Mouse (Mus musculus): ENCODE measurements around the gene Tyr. TPM values are rescaled to one million over a fixed set of nuclear protein-coding genes. Genes with fewer than 3 reads are reported as not detected.
A peak's percentile ranks its signal among the peaks of the same experiment; 100 is the strongest.
"Not testable (repeated sequence)": the region's sequence is repeated elsewhere in the genome, so short reads cannot be mapped to it uniquely, and the experiment has no call there.

Gene Tyr
- total RNA-seq (2014; rRNA removed), result not detected in 2 replicates
- not detected in 2 replicates for polyA plus RNA-seq (2012; rRNA removed)

GRCm38 (mm10) chr7:87493412-87493811 is at the start of gene Tyr:
Tyr (minus strand) TSS chr7:87493512.
- no peak for DNase-seq (ENCODE audit: extremely low read depth, low read depth, low spot score)
- H3K27ac ChIP-seq (replicated peaks; ENCODE audit: insufficient read depth, low read depth, low read length), result no peak within 1 kb of the TSS
- no peak within 1 kb of the TSS for H3K4me3 ChIP-seq (ENCODE audit: insufficient read depth, low read depth, low read length)
- H3K27me3 ChIP-seq (ENCODE audit: control insufficient read depth, insufficient read depth, low read length), result no peaks in the 10 kb centered on the region
- no peaks in the 10 kb centered on the region; the same call in 1 of the 2 replicates for H3K4me1 ChIP-seq (ENCODE audit: control insufficient read depth, insufficient read depth, low read length)
- no peaks in the 10 kb centered on the region for H3K36me3 ChIP-seq (ENCODE audit: control insufficient read depth, insufficient read depth, low read length)
- TF ChIP-seq CTCF (IDR thresholded peaks at IDR 0.05; ENCODE audit: low read depth, low read length) (no peak), POLR2A (IDR thresholded peaks at IDR 0.05; ENCODE audit: extremely low read depth, insufficient read depth, low read length) (no peak)
- H3K9ac ChIP-seq (ENCODE audit: low read depth, low read length), result no peak within 1 kb of the TSS
- no peaks in the 10 kb centered on the region for H3K79me2 ChIP-seq (ENCODE audit: control insufficient read depth, insufficient read depth, low read length)

GRCm38 (mm10) chr7:87539031-87539430 is 45.7 kb upstream of the Tyr start:
- no peak for DNase-seq (ENCODE audit: extremely low read depth, low read depth, low spot score)
- TF ChIP-seq POLR2A (IDR thresholded peaks at IDR 0.05; ENCODE audit: extremely low read depth, insufficient read depth, low read length) (no peak), CTCF (IDR thresholded peaks at IDR 0.05; ENCODE audit: low read depth, low read length) (no peak)
- no peak overlapping the region for H3K4me3 ChIP-seq (ENCODE audit: insufficient read depth, low read depth, low read length)
- H3K27me3 ChIP-seq (ENCODE audit: control insufficient read depth, insufficient read depth, low read length), result no peaks in the 10 kb centered on the region
- H3K79me2 ChIP-seq (ENCODE audit: control insufficient read depth, insufficient read depth, low read length), result no peaks in the 10 kb centered on the region
- no peaks in the 10 kb centered on the region for H3K36me3 ChIP-seq (ENCODE audit: control insufficient read depth, insufficient read depth, low read length)
- H3K27ac ChIP-seq (replicated peaks; ENCODE audit: insufficient read depth, low read depth, low read length), result no peak overlapping the region
- H3K9ac ChIP-seq (ENCODE audit: low read depth, low read length), result no peak overlapping the region
- no peaks in the 10 kb centered on the region for H3K4me1 ChIP-seq (ENCODE audit: control insufficient read depth, insufficient read depth, low read length)

GRCm38 (mm10) chr7:87494124-87494682 is 891 bp upstream of the Tyr start:
- no peaks in the 10 kb centered on the region; the same call in 1 of the 2 replicates for H3K4me1 ChIP-seq (ENCODE audit: control insufficient read depth, insufficient read depth, low read length)
- WGBS, result 15% methylated on average over 4 of the region's 4 CpGs
- H3K27me3 ChIP-seq (ENCODE audit: control insufficient read depth, insufficient read depth, low read length), result no peaks in the 10 kb centered on the region
- H3K4me3 ChIP-seq (ENCODE audit: insufficient read depth, low read depth, low read length), result no peak overlapping the region
- no peak overlapping the region for H3K27ac ChIP-seq (replicated peaks; ENCODE audit: insufficient read depth, low read depth, low read length)
- DNase-seq (ENCODE audit: extremely low read depth, low read depth, low spot score), result no peak
- no peaks in the 10 kb centered on the region for H3K79me2 ChIP-seq (ENCODE audit: control insufficient read depth, insufficient read depth, low read length)
- H3K36me3 ChIP-seq (ENCODE audit: control insufficient read depth, insufficient read depth, low read length), result no peaks in the 10 kb centered on the region
- TF ChIP-seq CTCF (IDR thresholded peaks at IDR 0.05; ENCODE audit: low read depth, low read length), result no peak
- no peak for TF ChIP-seq POLR2A (IDR thresholded peaks at IDR 0.05; ENCODE audit: extremely low read depth, insufficient read depth, low read length)
- H3K9ac ChIP-seq (ENCODE audit: low read depth, low read length), result no peak overlapping the region

- Histone ChIP-seq H3K4me3 (ENCODE audit: insufficient read depth, low read depth, low read length) (no peak overlapping the region), H3K4me1 (ENCODE audit: control insufficient read depth, insufficient read depth, low read length) (no peaks in the 10 kb centered on the region), H3K36me3 (ENCODE audit: control insufficient read depth, insufficient read depth, low read length) (no peaks in the 10 kb centered on the region), H3K9ac (ENCODE audit: low read depth, low read length) (no peak overlapping the region), H3K27ac (replicated peaks; ENCODE audit: insufficient read depth, low read depth, low read length) (no peak overlapping the region), H3K27me3 (ENCODE audit: control insufficient read depth, insufficient read depth, low read length) (no peaks in the 10 kb centered on the region), H3K79me2 (ENCODE audit: control insufficient read depth, insufficient read depth, low read length) (no peaks in the 10 kb centered on the region)
- DNase-seq (ENCODE audit: extremely low read depth, low read depth, low spot score), result no peak
- TF ChIP-seq POLR2A (IDR thresholded peaks at IDR 0.05; ENCODE audit: extremely low read depth, insufficient read depth, low read length) (no peak), CTCF (IDR thresholded peaks at IDR 0.05; ENCODE audit: low read depth, low read length) (no peak)
- 77% methylated on average over 3 of the region's 3 CpGs for WGBS
Observed at GRCm38 (mm10) chr7:87488024-87488423, 5.3 kb downstream of the Tyr start.

- 63% methylated on average over 1 of the region's 1 CpGs for WGBS
- no peaks in the 10 kb centered on the region for H3K79me2 ChIP-seq (ENCODE audit: control insufficient read depth, insufficient read depth, low read length)
- H3K27ac ChIP-seq (replicated peaks; ENCODE audit: insufficient read depth, low read depth, low read length), result no peak overlapping the region
- no peak overlapping the region for H3K9ac ChIP-seq (ENCODE audit: low read depth, low read length)
- H3K4me1 ChIP-seq (ENCODE audit: control insufficient read depth, insufficient read depth, low read length), result no peaks in the 10 kb centered on the region
- no peak overlapping the region for H3K4me3 ChIP-seq (ENCODE audit: insufficient read depth, low read depth, low read length)
- no peaks in the 10 kb centered on the region for H3K27me3 ChIP-seq (ENCODE audit: control insufficient read depth, insufficient read depth, low read length)
- TF ChIP-seq POLR2A (IDR thresholded peaks at IDR 0.05; ENCODE audit: extremely low read depth, insufficient read depth, low read length) (no peak), CTCF (IDR thresholded peaks at IDR 0.05; ENCODE audit: low read depth, low read length) (no peak)
- H3K36me3 ChIP-seq (ENCODE audit: control insufficient read depth, insufficient read depth, low read length), result no peaks in the 10 kb centered on the region
- DNase-seq (ENCODE audit: extremely low read depth, low read depth, low spot score), result no peak
Observed at GRCm38 (mm10) chr7:87413271-87413670, 80.0 kb downstream of the Tyr start.

GRCm38 (mm10) chr7:87411373-87411772 is 81.9 kb downstream of the Tyr start:
- not testable (repeated sequence) for H3K36me3 ChIP-seq (ENCODE audit: control insufficient read depth, insufficient read depth, low read length); H3K4me3 ChIP-seq (ENCODE audit: insufficient read depth, low read depth, low read length); H3K79me2 ChIP-seq (ENCODE audit: control insufficient read depth, insufficient read depth, low read length); H3K27me3 ChIP-seq (ENCODE audit: control insufficient read depth, insufficient read depth, low read length); H3K27ac ChIP-seq (replicated peaks; ENCODE audit: insufficient read depth, low read depth, low read length); H3K4me1 ChIP-seq (ENCODE audit: control insufficient read depth, insufficient read depth, low read length); H3K9ac ChIP-seq (ENCODE audit: low read depth, low read length)
- DNase-seq (ENCODE audit: extremely low read depth, low read depth, low spot score), result peak; percentile 47
- TF ChIP-seq CTCF (IDR thresholded peaks at IDR 0.05; ENCODE audit: low read depth, low read length), result peak; percentile 51
- 9% methylated on average over 4 of the region's 4 CpGs for WGBS
